ENCODE assay signal across 26 mouse cellular contexts in genomic region chr2:101019384-101019783, GRCm38 (mm10).
A peak's percentile ranks its signal among the peaks of the same experiment; 100 is the strongest.
DNase-seq lines count a peak whose midpoint lies in the region; ATAC-seq lines count a peak whose summit lies in the region.
"Had no signal": no experiment of that assay in that cellular context is flagged by ENCODE, and none has a peak within 500 bp of the region (broad histone marks: within the 10 kb centered on the region; RNA-seq: fewer than 3 reads in every experiment).

No protein-coding gene starts in this region.

- H3K36me3 ChIP-seq in kidney, embryonic 14.5 days (ENCODE audit: control insufficient read depth, insufficient read depth, low read length) = no peaks in the 10 kb centered on the region
- H3K36me3 ChIP-seq: embryonic facial prominence, embryonic 13.5 days; embryonic facial prominence, embryonic 15.5 days; forebrain, embryonic 15.5 days; G1E had no signal

- no peak overlapping the region for H3K27ac ChIP-seq in kidney, embryonic 14.5 days (ENCODE audit: low read depth, low read length)
- H3K27ac ChIP-seq: embryonic facial prominence, embryonic 13.5 days; embryonic facial prominence, embryonic 15.5 days; forebrain, embryonic 13.5 days; forebrain, embryonic 15.5 days had no signal

- 72% methylated on average over 2 of the region's 2 CpGs for WGBS in kidney, embryonic 14.5 days

- H3K27me3 ChIP-seq in kidney, embryonic 14.5 days (ENCODE audit: control insufficient read depth, insufficient read depth, low read length) = no peaks in the 10 kb centered on the region
- H3K27me3 ChIP-seq: CH12.LX; embryonic facial prominence, embryonic 13.5 days; embryonic facial prominence, embryonic 15.5 days; forebrain, embryonic 13.5 days; forebrain, embryonic 15.5 days; Patski had no signal

- H3K4me1 ChIP-seq in kidney, embryonic 14.5 days (ENCODE audit: control insufficient read depth, insufficient read depth, low read length) = no peaks in the 10 kb centered on the region
- H3K4me1 ChIP-seq: embryonic facial prominence, embryonic 13.5 days; embryonic facial prominence, embryonic 15.5 days; forebrain, embryonic 13.5 days; forebrain, embryonic 15.5 days had no signal

- no peak for DNase-seq in frontal cortex, postnatal 36 days (ENCODE audit: low spot score in 2 of 2)
- peak; percentile 15 for DNase-seq in brain, adult 2 months (ENCODE audit: low read depth, low spot score)
- DNase-seq: adrenal gland, adult 8-10 months; adrenal gland, postnatal 14 days; adrenal gland, postnatal 36 days; cerebellum, adult 11 months; cerebellum, adult 18-20 months; cerebellum, adult 8-10 months; cerebellum, adult 9-11 months; cerebellum, postnatal 14 days; cerebellum, postnatal 36 days; embryo, embryonic 11 days; forebrain, postnatal 0 days had no signal

- H3K4me3 ChIP-seq in kidney, embryonic 14.5 days (ENCODE audit: low read length) = no peak overlapping the region
- H3K4me3 ChIP-seq: embryonic facial prominence, embryonic 13.5 days; embryonic facial prominence, embryonic 15.5 days; erythroblast, embryonic 14.5 days; forebrain, embryonic 13.5 days; forebrain, embryonic 15.5 days had no signal

- H3K9ac ChIP-seq in kidney, embryonic 14.5 days (ENCODE audit: low read depth, low read length) = no peak overlapping the region
- H3K9ac ChIP-seq: embryonic facial prominence, embryonic 13.5 days; embryonic facial prominence, embryonic 15.5 days; forebrain, embryonic 13.5 days; forebrain, embryonic 15.5 days; forebrain, postnatal 0 days had no signal

- ATAC-seq in frontal cortex, adult (ENCODE audit: low TSS enrichment) = peak; percentile 57; the same call in 1 of the 2 replicates
- ATAC-seq in kidney, embryonic 14.5 days (ENCODE audit: low FRiP score, low TSS enrichment) = no peak
- no peak for ATAC-seq in erythroid progenitor cell, adult 5-6 weeks (replicated peaks; ENCODE audit: low FRiP score, poor library complexity, severe bottlenecking)
- ATAC-seq: activated CD4-positive, CD25-positive, alpha-beta regulatory T cell, adult 4 months; CD4-positive, CD25-positive, alpha-beta regulatory T cell, adult 4 months; forebrain, embryonic 13.5 days; forebrain, embryonic 15.5 days; forebrain, postnatal 0 days; Patski had no signal

- H3K4me2 ChIP-seq in kidney, embryonic 14.5 days (replicated peaks; ENCODE audit: low read depth, low read length) = no peak overlapping the region
- H3K4me2 ChIP-seq: embryonic facial prominence, embryonic 13.5 days; embryonic facial prominence, embryonic 15.5 days; forebrain, embryonic 13.5 days; forebrain, embryonic 15.5 days had no signal

- H3K9me3 ChIP-seq in kidney, embryonic 14.5 days (ENCODE audit: control insufficient read depth, low read length) = no peaks in the 10 kb centered on the region
- H3K9me3 ChIP-seq: embryonic facial prominence, embryonic 13.5 days; embryonic facial prominence, embryonic 15.5 days; forebrain, embryonic 13.5 days; forebrain, embryonic 15.5 days; G1E had no signal
